Mouse (Mus musculus) heart, postnatal 0 days (tissue): ENCODE results near the gene Vmn1r29.

Experiments used
- CTCF ChIP-seq: IDR thresholded peaks from 2 replicates; pipeline ENCODE4 v1.5.1; 2016; ENCODE audit warnings: antibody characterized with exemption, control low read depth, low read depth
- EP300 ChIP-seq: IDR thresholded peaks from 2 replicates; pipeline ENCODE4 v1.6.1; 2016; ENCODE audit warnings: antibody characterized with exemption, low read depth

- TF ChIP-seq CTCF (no peak), EP300 (no peak)
Measured at GRCm38 (mm10) chr6:58292201-58292600, 9.1 kb upstream of the Vmn1r29 start.
